Mouse (Mus musculus): ENCODE measurements around the gene Nfasc.

Gene Nfasc

DNA sequence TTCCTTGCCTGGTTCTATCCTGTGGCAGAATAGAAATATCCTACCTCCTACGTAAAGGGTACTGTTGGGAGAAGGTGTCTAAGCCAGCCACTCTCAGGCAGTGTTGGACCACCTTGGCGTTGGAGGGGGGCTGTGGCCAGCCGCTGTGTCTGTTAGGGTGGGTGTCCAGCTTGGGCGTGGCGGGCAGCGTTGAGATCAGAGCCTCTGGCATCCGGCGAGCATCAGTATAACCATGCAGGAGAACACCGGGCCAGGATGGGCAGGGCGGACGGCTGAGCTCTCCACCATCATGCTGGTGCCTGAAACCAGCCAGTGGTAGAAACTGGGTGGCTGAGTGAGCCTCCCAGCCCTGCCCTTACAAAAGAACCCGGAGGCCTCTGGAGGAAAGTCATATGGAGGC lies 226.3 kb downstream of the Nfasc start:
- H3K27me3 ChIP-seq (ENCODE audit: control insufficient read depth, insufficient read depth, low read length, poor library complexity, severe bottlenecking) = no peaks in the 10 kb centered on the region

More for the DNA sequence above, 226.3 kb downstream of the Nfasc start:
- no peaks in the 10 kb centered on the region; the same call in 1 of the 2 replicates for H3K36me3 ChIP-seq (ENCODE audit: control insufficient read depth, insufficient read depth, low read length, poor library complexity, severe bottlenecking)
- no peak for DNase-seq (ENCODE audit: low read depth, low spot score)
